Mouse (Mus musculus): ENCODE results near the gene Rpl27a. TPM values are rescaled to one million over a fixed set of nuclear protein-coding genes. Genes with fewer than 3 reads are reported as not detected.
A peak's percentile ranks its signal among the peaks of the same experiment; 100 is the strongest.

The Rpl27a gene
- 429 and 436 TPM in 2 replicates for polyA plus RNA-seq (2012; rRNA removed)

DNA sequence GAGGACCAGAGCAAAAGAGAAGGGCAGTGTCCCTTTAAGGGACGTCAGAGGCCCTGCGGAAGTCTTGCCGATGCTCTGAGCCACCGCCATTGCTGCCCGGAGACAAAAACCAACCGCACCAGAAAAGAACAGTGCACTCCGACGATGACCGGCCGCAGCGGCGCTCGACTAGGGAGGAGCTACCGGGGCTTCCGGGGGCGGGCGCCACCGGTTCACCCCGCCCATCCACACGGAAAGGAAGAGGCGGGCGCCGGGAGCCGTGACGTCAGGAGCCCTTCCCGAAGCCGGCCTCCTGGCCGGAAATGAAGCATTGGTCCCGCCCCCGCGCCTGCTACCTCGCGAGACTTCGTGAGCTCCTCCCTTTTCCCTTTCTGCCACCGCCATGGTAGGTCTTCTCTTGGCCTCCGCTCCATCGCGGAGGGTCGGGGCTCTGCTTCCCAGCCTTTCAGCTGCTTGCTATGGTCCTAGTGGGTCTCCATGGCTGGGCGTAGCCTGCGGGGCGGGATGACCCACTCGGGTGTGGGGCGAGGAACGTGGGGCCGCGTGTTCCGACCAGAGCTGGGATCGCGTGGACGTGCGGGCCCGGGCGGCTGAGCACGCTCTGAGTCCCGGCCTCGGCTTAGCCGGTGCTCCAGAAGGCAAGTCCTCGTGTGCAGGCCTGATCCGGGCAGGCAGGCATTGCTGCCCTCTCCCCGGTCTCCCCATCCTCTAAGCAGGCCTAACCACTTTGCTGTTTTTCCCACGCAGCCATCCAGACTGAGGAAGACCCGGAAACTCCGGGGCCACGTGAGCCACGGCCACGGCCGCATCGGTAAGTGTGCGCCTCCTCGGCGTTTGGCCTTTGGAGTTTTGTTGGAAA lies at the start of gene Rpl27a:
Gene Rpl27a, plus strand, starts transcription at position 310 of the 859 bp plus-strand sequence.
- H3K4me3 ChIP-seq (ENCODE audit: control insufficient read depth, insufficient read depth, low read length): peak within 1 kb of the TSS; percentile 95
- H3K36me3 ChIP-seq (ENCODE audit: control insufficient read depth, insufficient read depth, low read length): peaks cover 33% of the 10 kb centered on the region
- H3K4me1 ChIP-seq (replicated peaks; ENCODE audit: control insufficient read depth, insufficient read depth, low read length): peaks cover 7% of the 10 kb centered on the region
- H3K27ac ChIP-seq (ENCODE audit: control insufficient read depth, insufficient read depth, low read length): peak within 1 kb of the TSS; percentile 86
- TF ChIP-seq POLR2A (IDR thresholded peaks at IDR 0.05; ENCODE audit: control insufficient read depth, extremely low read depth, insufficient read depth, low read length, poor library complexity) (peak; percentile 99), CTCF (IDR thresholded peaks at IDR 0.05; ENCODE audit: borderline replicate concordance, control insufficient read depth, extremely low read depth, insufficient read depth, low read length, poor library complexity) (0 out of 2 replicates have a peak, but pooled peaks have one; percentile 19)
- WGBS: under 1% methylated on average over 72 of the region's 72 CpGs
- peak; percentile 99 for DNase-seq
- no peaks in the 10 kb centered on the region for H3K27me3 ChIP-seq (ENCODE audit: control insufficient read depth, insufficient read depth, low read length)

DNA sequence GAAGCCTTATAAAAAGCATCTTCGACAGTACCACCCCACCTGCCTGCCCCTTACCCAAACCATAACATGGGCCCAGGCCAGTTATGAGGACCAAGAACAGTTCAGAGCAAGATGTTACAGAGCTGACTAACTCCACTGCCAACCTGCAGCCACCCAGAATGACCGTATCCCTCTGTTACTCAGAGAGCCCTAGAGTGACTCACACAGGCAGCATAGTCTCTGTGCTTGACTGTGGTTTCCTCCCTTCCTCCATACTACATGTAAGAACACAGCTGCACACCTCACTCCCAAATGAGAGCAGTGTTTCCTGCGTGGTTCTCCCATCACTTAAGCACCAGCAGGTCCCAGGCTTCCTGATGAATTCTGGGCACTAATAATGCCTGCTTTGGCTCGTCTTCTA lies 48.2 kb upstream of the Rpl27a start:
- Histone ChIP-seq H3K27me3 (ENCODE audit: control insufficient read depth, insufficient read depth, low read length) (no peaks in the 10 kb centered on the region), H3K4me3 (ENCODE audit: control insufficient read depth, insufficient read depth, low read length) (no peak overlapping the region), H3K4me1 (replicated peaks; ENCODE audit: control insufficient read depth, insufficient read depth, low read length) (no peaks in the 10 kb centered on the region), H3K36me3 (ENCODE audit: control insufficient read depth, insufficient read depth, low read length) (no peaks in the 10 kb centered on the region), H3K27ac (ENCODE audit: control insufficient read depth, insufficient read depth, low read length) (no peak overlapping the region)
- TF ChIP-seq CTCF (IDR thresholded peaks at IDR 0.05; ENCODE audit: borderline replicate concordance, control insufficient read depth, extremely low read depth, insufficient read depth, low read length, poor library complexity) (no peak), POLR2A (IDR thresholded peaks at IDR 0.05; ENCODE audit: control insufficient read depth, extremely low read depth, insufficient read depth, low read length, poor library complexity) (no peak)
- WGBS: 51% methylated on average over 4 of the region's 4 CpGs
- no peak for DNase-seq

- H3K27ac ChIP-seq (ENCODE audit: control insufficient read depth, insufficient read depth, low read length): no peak overlapping the region
- no peaks in the 10 kb centered on the region for H3K4me1 ChIP-seq (replicated peaks; ENCODE audit: control insufficient read depth, insufficient read depth, low read length)
- H3K36me3 ChIP-seq (ENCODE audit: control insufficient read depth, insufficient read depth, low read length): no peaks in the 10 kb centered on the region
- H3K4me3 ChIP-seq (ENCODE audit: control insufficient read depth, insufficient read depth, low read length): no peak overlapping the region
- 97% methylated on average over 3 of the region's 3 CpGs for WGBS
- TF ChIP-seq POLR2A (IDR thresholded peaks at IDR 0.05; ENCODE audit: control insufficient read depth, extremely low read depth, insufficient read depth, low read length, poor library complexity): no peak
- no peak for TF ChIP-seq CTCF (IDR thresholded peaks at IDR 0.05; ENCODE audit: borderline replicate concordance, control insufficient read depth, extremely low read depth, insufficient read depth, low read length, poor library complexity)
- DNase-seq: no peak
- no peaks in the 10 kb centered on the region for H3K27me3 ChIP-seq (ENCODE audit: control insufficient read depth, insufficient read depth, low read length)
These were observed 41.0 kb upstream of the Rpl27a start for GRCm38 (mm10) chr7:109477926-109478325.

- no peaks in the 10 kb centered on the region for H3K27me3 ChIP-seq (ENCODE audit: control insufficient read depth, insufficient read depth, low read length)
- H3K4me1 ChIP-seq (replicated peaks; ENCODE audit: control insufficient read depth, insufficient read depth, low read length): no peaks in the 10 kb centered on the region
- 51% methylated on average over 7 of the region's 7 CpGs for WGBS
- no peak overlapping the region for H3K27ac ChIP-seq (ENCODE audit: control insufficient read depth, insufficient read depth, low read length)
- no peak overlapping the region for H3K4me3 ChIP-seq (ENCODE audit: control insufficient read depth, insufficient read depth, low read length)
- TF ChIP-seq POLR2A (IDR thresholded peaks at IDR 0.05; ENCODE audit: control insufficient read depth, extremely low read depth, insufficient read depth, low read length, poor library complexity) (no peak), CTCF (IDR thresholded peaks at IDR 0.05; ENCODE audit: borderline replicate concordance, control insufficient read depth, extremely low read depth, insufficient read depth, low read length, poor library complexity) (no peak)
- no peak for DNase-seq
- no peaks in the 10 kb centered on the region for H3K36me3 ChIP-seq (ENCODE audit: control insufficient read depth, insufficient read depth, low read length)
These were observed 38.2 kb upstream of the Rpl27a start for GRCm38 (mm10) chr7:109480765-109481197.

GRCm38 (mm10) chr7:109484221-109484620 lies 34.7 kb upstream of the Rpl27a start:
- TF ChIP-seq POLR2A (IDR thresholded peaks at IDR 0.05; ENCODE audit: control insufficient read depth, extremely low read depth, insufficient read depth, low read length, poor library complexity): no peak
- TF ChIP-seq CTCF (IDR thresholded peaks at IDR 0.05; ENCODE audit: borderline replicate concordance, control insufficient read depth, extremely low read depth, insufficient read depth, low read length, poor library complexity): no peak

GRCm38 (mm10) chr7:109492616-109493318 lies 26.2 kb upstream of the Rpl27a start:
- H3K36me3 ChIP-seq (ENCODE audit: control insufficient read depth, insufficient read depth, low read length): no peaks in the 10 kb centered on the region
- H3K4me3 ChIP-seq (ENCODE audit: control insufficient read depth, insufficient read depth, low read length): no peak overlapping the region
- no peak for DNase-seq
- H3K4me1 ChIP-seq (replicated peaks; ENCODE audit: control insufficient read depth, insufficient read depth, low read length): no peaks in the 10 kb centered on the region
- WGBS: 89% methylated on average over 18 of the region's 18 CpGs
- no peak overlapping the region for H3K27ac ChIP-seq (ENCODE audit: control insufficient read depth, insufficient read depth, low read length)
- H3K27me3 ChIP-seq (ENCODE audit: control insufficient read depth, insufficient read depth, low read length): no peaks in the 10 kb centered on the region
- TF ChIP-seq CTCF (IDR thresholded peaks at IDR 0.05; ENCODE audit: borderline replicate concordance, control insufficient read depth, extremely low read depth, insufficient read depth, low read length, poor library complexity) (no peak), POLR2A (IDR thresholded peaks at IDR 0.05; ENCODE audit: control insufficient read depth, extremely low read depth, insufficient read depth, low read length, poor library complexity) (no peak)

More at GRCm38 (mm10) chr7:109484221-109484620, 34.7 kb upstream of the Rpl27a start:
- Histone ChIP-seq H3K36me3 (ENCODE audit: control insufficient read depth, insufficient read depth, low read length) (no peaks in the 10 kb centered on the region), H3K4me3 (ENCODE audit: control insufficient read depth, insufficient read depth, low read length) (no peak overlapping the region), H3K4me1 (replicated peaks; ENCODE audit: control insufficient read depth, insufficient read depth, low read length) (no peaks in the 10 kb centered on the region), H3K27me3 (ENCODE audit: control insufficient read depth, insufficient read depth, low read length) (no peaks in the 10 kb centered on the region), H3K27ac (ENCODE audit: control insufficient read depth, insufficient read depth, low read length) (no peak overlapping the region)
- WGBS: 83% methylated on average over 5 of the region's 5 CpGs
- no peak for DNase-seq
